Mouse (Mus musculus) testis, postnatal 14 days (tissue): ENCODE results near the gene 6430628N08Rik.

Experiments used
- DNase-seq: peaks from one replicate; pipeline ENCODE4 v3.0.0; 2021; ENCODE audit warnings: low spot score

6430628N08Rik gene

GRCm38 (mm10) chr4:115886875-115887274 is 3.6 kb upstream of the 6430628N08Rik start:
- no peak for DNase-seq

GRCm38 (mm10) chr4:115890066-115890465 is 399 bp upstream of the 6430628N08Rik start:
- peak; percentile 41 for DNase-seq

- no peak for DNase-seq
Observed at GRCm38 (mm10) chr4:115894281-115894680, 3.8 kb downstream of the 6430628N08Rik start.

GRCm38 (mm10) chr4:115897901-115898631 is 7.6 kb downstream of the 6430628N08Rik start:
- DNase-seq, result peak; percentile 17

GRCm38 (mm10) chr4:115902816-115903215 is 12.4 kb downstream of the 6430628N08Rik start:
- DNase-seq, result peak; percentile 66

GRCm38 (mm10) chr4:115904375-115904774 is 13.9 kb downstream of the 6430628N08Rik start:
- no peak for DNase-seq

- DNase-seq, result no peak
Observed at GRCm38 (mm10) chr4:115905701-115906100, 15.2 kb downstream of the 6430628N08Rik start.

- DNase-seq, result no peak
Observed at GRCm38 (mm10) chr4:115906791-115907190, 16.3 kb downstream of the 6430628N08Rik start.

- no peak for DNase-seq
Observed at GRCm38 (mm10) chr4:115907994-115908393, 17.5 kb downstream of the 6430628N08Rik start.

- peak; percentile 16 for DNase-seq
Observed at GRCm38 (mm10) chr4:115908641-115909040, 18.2 kb downstream of the 6430628N08Rik start.

GRCm38 (mm10) chr4:115911586-115911985 is 21.1 kb downstream of the 6430628N08Rik start:
- DNase-seq, result no peak

- no peak for DNase-seq
Observed at GRCm38 (mm10) chr4:115919911-115920310, 29.4 kb downstream of the 6430628N08Rik start.

GRCm38 (mm10) chr4:115922688-115923087 is 32.2 kb downstream of the 6430628N08Rik start:
- DNase-seq, result no peak

- no peak for DNase-seq
Observed at GRCm38 (mm10) chr4:115923262-115923880, 32.9 kb downstream of the 6430628N08Rik start.

GRCm38 (mm10) chr4:115927637-115928036 is 37.2 kb downstream of the 6430628N08Rik start:
- DNase-seq, result no peak

GRCm38 (mm10) chr4:115931556-115932088 is 41.2 kb downstream of the 6430628N08Rik start:
- DNase-seq, result no peak

- DNase-seq, result no peak
Observed at GRCm38 (mm10) chr4:115935835-115936581, 45.5 kb downstream of the 6430628N08Rik start.

- DNase-seq, result no peak
Observed at GRCm38 (mm10) chr4:115936646-115937045, 46.2 kb downstream of the 6430628N08Rik start.

GRCm38 (mm10) chr4:115937061-115937976 is 46.9 kb downstream of the 6430628N08Rik start:
- DNase-seq, result no peak

- no peak for DNase-seq
Observed at GRCm38 (mm10) chr4:115938276-115939160, 48.1 kb downstream of the 6430628N08Rik start.
